In genomic region chr6:139576261-139577014, GRCm38 (mm10) we compare ENCODE assay signal across 10 mouse cellular contexts. TPM values are rescaled to one million over a fixed set of nuclear protein-coding genes. Genes with fewer than 3 reads are reported as not detected.
DNase-seq lines count a peak whose midpoint lies in the region; ATAC-seq lines count a peak whose summit lies in the region.
"Had no signal": no experiment of that assay in that cellular context is flagged by ENCODE, and none has a peak within 500 bp of the region (broad histone marks: within the 10 kb centered on the region; RNA-seq: fewer than 3 reads in every experiment).

No protein-coding gene starts in this region.

- ATAC-seq in heart, embryonic 12.5 days (ENCODE audit: insufficient number of reproducible peaks, low FRiP score) = peak; percentile 66
- no peak for ATAC-seq in midbrain, embryonic 14.5 days (ENCODE audit: low FRiP score, low TSS enrichment)
- no peak for ATAC-seq in midbrain, embryonic 16.5 days
- 0 out of 2 replicates have a peak, but pooled peaks have one; percentile 35 for ATAC-seq in stomach, embryonic 15.5 days (ENCODE audit: insufficient read depth, low FRiP score, low read depth)
- no peak for ATAC-seq in midbrain, embryonic 11.5 days (ENCODE audit: low FRiP score)
- no peak for ATAC-seq in hindbrain, embryonic 14.5 days (ENCODE audit: low FRiP score)

- H3K27me3 ChIP-seq in heart, embryonic 12.5 days (replicated peaks) = no peaks in the 10 kb centered on the region
- H3K27me3 ChIP-seq in midbrain, embryonic 14.5 days (ENCODE audit: control insufficient read depth, insufficient read depth, low read length) = no peaks in the 10 kb centered on the region
- no peaks in the 10 kb centered on the region for H3K27me3 ChIP-seq in midbrain, embryonic 16.5 days (ENCODE audit: control insufficient read depth, insufficient read depth, low read depth, low read length)
- no peaks in the 10 kb centered on the region for H3K27me3 ChIP-seq in stomach, embryonic 15.5 days (replicated peaks)
- no peaks in the 10 kb centered on the region for H3K27me3 ChIP-seq in midbrain, embryonic 11.5 days (ENCODE audit: control insufficient read depth, insufficient read depth, low read length)
- no peaks in the 10 kb centered on the region for H3K27me3 ChIP-seq in hindbrain, embryonic 14.5 days (ENCODE audit: control insufficient read depth, insufficient read depth, low read length)
- H3K27me3 ChIP-seq: neural tube, embryonic 12.5 days had no signal

- H3K4me3 ChIP-seq in heart, embryonic 12.5 days = no peak overlapping the region
- no peak overlapping the region for H3K4me3 ChIP-seq in midbrain, embryonic 14.5 days (replicated peaks; ENCODE audit: low read depth, low read length)
- no peak overlapping the region for H3K4me3 ChIP-seq in midbrain, embryonic 16.5 days (ENCODE audit: low read depth, low read length)
- no peak overlapping the region for H3K4me3 ChIP-seq in stomach, embryonic 15.5 days (replicated peaks)
- H3K4me3 ChIP-seq in midbrain, embryonic 11.5 days (ENCODE audit: low read depth, low read length) = no peak overlapping the region
- no peak overlapping the region for H3K4me3 ChIP-seq in hindbrain, embryonic 14.5 days (replicated peaks; ENCODE audit: low read length)
- H3K4me3 ChIP-seq: neural tube, embryonic 12.5 days had no signal

- no peak overlapping the region for H3K27ac ChIP-seq in heart, embryonic 12.5 days (ENCODE audit: poor library complexity, severe bottlenecking)
- no peak overlapping the region for H3K27ac ChIP-seq in midbrain, embryonic 14.5 days (replicated peaks; ENCODE audit: low read depth, low read length)
- no peak overlapping the region for H3K27ac ChIP-seq in midbrain, embryonic 16.5 days (ENCODE audit: low read length)
- no peak overlapping the region for H3K27ac ChIP-seq in stomach, embryonic 15.5 days
- no peak overlapping the region for H3K27ac ChIP-seq in midbrain, embryonic 11.5 days (ENCODE audit: low read depth, low read length)
- no peak overlapping the region for H3K27ac ChIP-seq in hindbrain, embryonic 14.5 days
- H3K27ac ChIP-seq: neural tube, embryonic 12.5 days had no signal

- H3K9ac ChIP-seq in heart, embryonic 12.5 days = no peak overlapping the region
- H3K9ac ChIP-seq in midbrain, embryonic 14.5 days (replicated peaks; ENCODE audit: low read length) = no peak overlapping the region
- no peak overlapping the region for H3K9ac ChIP-seq in midbrain, embryonic 16.5 days (ENCODE audit: low read depth, low read length)
- H3K9ac ChIP-seq in stomach, embryonic 15.5 days = no peak overlapping the region
- H3K9ac ChIP-seq in midbrain, embryonic 11.5 days (ENCODE audit: low read length) = no peak overlapping the region
- H3K9ac ChIP-seq in hindbrain, embryonic 14.5 days = no peak overlapping the region
- H3K9ac ChIP-seq: neural tube, embryonic 12.5 days had no signal

- no peaks in the 10 kb centered on the region for H3K36me3 ChIP-seq in heart, embryonic 12.5 days
- no peaks in the 10 kb centered on the region for H3K36me3 ChIP-seq in midbrain, embryonic 14.5 days (ENCODE audit: control insufficient read depth, insufficient read depth, low read length)
- no peaks in the 10 kb centered on the region for H3K36me3 ChIP-seq in midbrain, embryonic 16.5 days (ENCODE audit: control insufficient read depth, insufficient read depth, low read length)
- H3K36me3 ChIP-seq in stomach, embryonic 15.5 days = no peaks in the 10 kb centered on the region
- H3K36me3 ChIP-seq in midbrain, embryonic 11.5 days (ENCODE audit: control insufficient read depth, insufficient read depth, low read length) = no peaks in the 10 kb centered on the region
- H3K36me3 ChIP-seq in hindbrain, embryonic 14.5 days (replicated peaks; ENCODE audit: control insufficient read depth, insufficient read depth) = no peaks in the 10 kb centered on the region
- H3K36me3 ChIP-seq: neural tube, embryonic 12.5 days had no signal

- no peak for DNase-seq in heart, postnatal 14 days
- DNase-seq in midbrain, embryonic 14.5 days = peak; percentile 26
- DNase-seq in brain, adult 2 months (ENCODE audit: low read depth, low spot score) = peak; percentile 23
- DNase-seq in midbrain, embryonic 11.5 days (ENCODE audit: low spot score, missing footprints) = no peak
- no peak for DNase-seq in hindbrain, embryonic 14.5 days (ENCODE audit: low spot score)

- intact Hi-C loops in heart, postnatal 14 days (cut with DNase I) = no loop called here

- 40% methylated on average over 10 of the region's 10 CpGs for WGBS in heart, embryonic 12.5 days
- WGBS in midbrain, embryonic 14.5 days = 74% methylated on average over 10 of the region's 10 CpGs
- 73% methylated on average over 10 of the region's 10 CpGs for WGBS in midbrain, embryonic 16.5 days
- 63% methylated on average over 10 of the region's 10 CpGs for WGBS in stomach, embryonic 15.5 days
- 77% methylated on average over 10 of the region's 10 CpGs for WGBS in midbrain, embryonic 11.5 days
- 75% methylated on average over 10 of the region's 10 CpGs for WGBS in hindbrain, embryonic 14.5 days

- 0 out of 2 replicates have a peak, but pooled peaks cover 7% of the 10 kb centered on the region for H3K4me1 ChIP-seq in heart, embryonic 12.5 days (replicated peaks)
- no peaks in the 10 kb centered on the region for H3K4me1 ChIP-seq in midbrain, embryonic 14.5 days (ENCODE audit: control insufficient read depth, insufficient read depth, low read length)
- H3K4me1 ChIP-seq in midbrain, embryonic 16.5 days (ENCODE audit: control insufficient read depth, insufficient read depth, low read length) = peaks cover 3% of the 10 kb centered on the region; the same call in 1 of the 2 replicates
- H3K4me1 ChIP-seq in stomach, embryonic 15.5 days = no peaks in the 10 kb centered on the region
- no peaks in the 10 kb centered on the region for H3K4me1 ChIP-seq in midbrain, embryonic 11.5 days (ENCODE audit: control insufficient read depth, insufficient read depth, low read length)
- H3K4me1 ChIP-seq in hindbrain, embryonic 14.5 days (replicated peaks; ENCODE audit: control insufficient read depth, insufficient read depth, low read length) = no peaks in the 10 kb centered on the region
- H3K4me1 ChIP-seq: neural tube, embryonic 12.5 days had no signal

- peak overlapping the region; percentile 46; the same call in 1 of the 2 replicates for H3K4me2 ChIP-seq in heart, embryonic 12.5 days
- no peak overlapping the region for H3K4me2 ChIP-seq in midbrain, embryonic 14.5 days (ENCODE audit: low read length)
- no peak overlapping the region for H3K4me2 ChIP-seq in midbrain, embryonic 16.5 days (ENCODE audit: low read length)
- H3K4me2 ChIP-seq in stomach, embryonic 15.5 days = no peak overlapping the region
- H3K4me2 ChIP-seq in midbrain, embryonic 11.5 days = no peak overlapping the region
- no peak overlapping the region for H3K4me2 ChIP-seq in hindbrain, embryonic 14.5 days (replicated peaks)

- H3K9me3 ChIP-seq in heart, embryonic 12.5 days (replicated peaks) = no peaks in the 10 kb centered on the region
- no peaks in the 10 kb centered on the region for H3K9me3 ChIP-seq in midbrain, embryonic 14.5 days (ENCODE audit: control insufficient read depth, low read length)
- H3K9me3 ChIP-seq in midbrain, embryonic 16.5 days (replicated peaks; ENCODE audit: control insufficient read depth, low read length, poor library complexity, severe bottlenecking) = no peaks in the 10 kb centered on the region
- H3K9me3 ChIP-seq in stomach, embryonic 15.5 days = no peaks in the 10 kb centered on the region
- H3K9me3 ChIP-seq in midbrain, embryonic 11.5 days (ENCODE audit: control insufficient read depth, low read length) = no peaks in the 10 kb centered on the region
- H3K9me3 ChIP-seq in hindbrain, embryonic 14.5 days (ENCODE audit: control insufficient read depth, low read length) = no peaks in the 10 kb centered on the region
- H3K9me3 ChIP-seq: neural tube, embryonic 12.5 days had no signal

RNA-seq across cellular contexts. Expression of gene Pik3c2g, which starts 10.6 kb away (rescaled TPM):
- polyA plus RNA-seq in heart, embryonic 12.5 days (2016; fragmentation: Nextera tagmentation; extraction: Ambion mirVana) = 0.63 and 0.87 TPM in 2 replicates
- under 1 TPM in 1 of 2 experiments, not detected in 1; 0.07 TPM for total RNA-seq in heart, postnatal 14 days (2021)
- 0.26 and 0.57 TPM in 2 replicates for polyA plus RNA-seq in midbrain, embryonic 14.5 days (2014; fragmentation: Nextera tagmentation; extraction: Ambion mirVana)
- 0.25 and 0.46 TPM in 2 replicates for polyA plus RNA-seq in midbrain, embryonic 16.5 days (2015; fragmentation: Nextera tagmentation; extraction: Ambion mirVana)
- polyA plus RNA-seq in stomach, embryonic 15.5 days (2015; fragmentation: Nextera tagmentation; extraction: Ambion mirVana) = 2.6 and 3.5 TPM in 2 replicates
- not detected in 2 replicates for polyA plus RNA-seq in midbrain, embryonic 11.5 days (2014; fragmentation: Nextera tagmentation; extraction: Ambion mirVana)
- polyA plus RNA-seq in hindbrain, embryonic 14.5 days (2014; fragmentation: Nextera tagmentation; extraction: Ambion mirVana) = 0.21 and 0.26 TPM in 2 replicates
- total RNA-seq: megakaryocyte progenitor cell, adult 5-6 weeks had no signal

Comparison
In these comparisons a context has a peak if more than half of its experiments do, and no peak if none do; other contexts are left out.
1. DNase-seq: peak in midbrain, embryonic 14.5 days (single experiment) and brain, adult 2 months (single experiment); none in heart, postnatal 14 days (0 of 2), midbrain, embryonic 11.5 days (single experiment) and hindbrain, embryonic 14.5 days (single experiment).
2. ATAC-seq: peak in heart, embryonic 12.5 days (single experiment) and stomach, embryonic 15.5 days (single experiment); none in midbrain, embryonic 14.5 days (single experiment), midbrain, embryonic 16.5 days (single experiment), midbrain, embryonic 11.5 days (single experiment) and hindbrain, embryonic 14.5 days (single experiment).